Mouse (Mus musculus) liver, embryonic 14.5 days (tissue): ENCODE measurements at regions not wholly inside any gene's neighbourhood (a gene's known extent, or its start where the extent isn't known, plus 50 kb on each side); places are given as distances from the start of the nearest gene placed in this dataset.

Source experiments
- ATAC-seq: fragments of 200-750 bp; cut with Nextera tagmentation; 2 replicates; pipeline ENCODE4 v1.8.0; 2017; ENCODE audit warnings: moderate number of reproducible peaks, mild to moderate bottlenecking, moderate library complexity; ENCODE audit not compliant: insufficient read depth
- DNase-seq, 3 experiments: peaks; one replicate each; pipeline ENCODE4 v3.0.0-alpha.2; 2012 to 2013; ENCODE audit warnings: low read depth in 3 of 3, low spot score in 3 of 3
- H3K27ac ChIP-seq: fragments of 300-500 bp; sonication (generic); 2 replicates; pipeline ENCODE4 v1.5.1; 2014; ENCODE audit warnings: moderate library complexity, mild to moderate bottlenecking, control low read depth, inconsistent platforms
- H3K27me3 ChIP-seq: fragments of 300-500 bp; sonication (generic); 2 replicates; pipeline ENCODE4 v1.6.1; 2014; ENCODE audit warnings: mild to moderate bottlenecking, low read length, moderate library complexity; ENCODE audit not compliant: control insufficient read depth, insufficient read depth
- H3K36me3 ChIP-seq: fragments of 300-500 bp; sonication (generic); replicated peaks from 2 replicates; pipeline ENCODE4 v1.6.1; 2014; ENCODE audit warnings: low read depth; ENCODE audit not compliant: control insufficient read depth, insufficient read depth
- H3K4me1 ChIP-seq, 2 experiments: fragments of 200-500 bp in 1 of 2; fragments of 300-500 bp in 1 of 2; sonication (generic) in 1 of 2; replicated peaks; 2 replicates each; pipeline ENCODE4 v1.6.1; 2012 to 2014; ENCODE audit warnings: antibody characterized with exemption in 1 of 2, inconsistent platforms in 1 of 2, low read length in 1 of 2; ENCODE audit not compliant: control insufficient read depth in 2 of 2, insufficient read depth in 2 of 2
- H3K4me2 ChIP-seq: fragments of 300-500 bp; sonication (generic); 2 replicates; pipeline ENCODE4 v1.6.1; 2014; ENCODE audit warnings: low read depth, mild to moderate bottlenecking, control low read depth, moderate library complexity
- H3K4me3 ChIP-seq, 2 experiments: fragments of 200-500 bp in 1 of 2; fragments of 300-500 bp in 1 of 2; sonication (generic) in 1 of 2; 2 replicates each; pipeline ENCODE4 v1.5.1; 2012 to 2014; ENCODE audit warnings: low read depth in 2 of 2, low read length in 2 of 2, mild to moderate bottlenecking in 2 of 2, control low read depth in 1 of 2, inconsistent platforms in 1 of 2, moderate library complexity in 1 of 2; ENCODE audit not compliant: insufficient read depth in 1 of 2
- H3K9ac ChIP-seq: fragments of 300-500 bp; sonication (generic); replicated peaks from 2 replicates; pipeline ENCODE4 v1.6.1; 2014; ENCODE audit warnings: mild to moderate bottlenecking, control low read depth, moderate library complexity
- H3K9me3 ChIP-seq: fragments of 300-500 bp; sonication (generic); 2 replicates; pipeline ENCODE4 v1.6.1; 2016; ENCODE audit warnings: low read length, mixed read lengths; ENCODE audit not compliant: control insufficient read depth
- CTCF ChIP-seq: IDR thresholded peaks from 2 replicates; pipeline ENCODE4 v1.5.1; 2016; ENCODE audit warnings: antibody characterized with exemption, low read depth, control low read depth
- EP300 ChIP-seq: IDR thresholded peaks from 2 replicates; pipeline ENCODE4 v1.6.1; 2016; ENCODE audit warnings: antibody characterized with exemption, low read depth
- WGBS: fragments of 180-500 bp; shearing (Covaris S2); extraction: QIAGEN DNeasy Blood & Tissue Kit; methylation state at CpG from one replicate; pipeline ENCODE4 v1.1.7; 2014; ENCODE audit not compliant: insufficient replicate concordance; 5-methylcytosine and 5-hydroxymethylcytosine counted together

DNA sequence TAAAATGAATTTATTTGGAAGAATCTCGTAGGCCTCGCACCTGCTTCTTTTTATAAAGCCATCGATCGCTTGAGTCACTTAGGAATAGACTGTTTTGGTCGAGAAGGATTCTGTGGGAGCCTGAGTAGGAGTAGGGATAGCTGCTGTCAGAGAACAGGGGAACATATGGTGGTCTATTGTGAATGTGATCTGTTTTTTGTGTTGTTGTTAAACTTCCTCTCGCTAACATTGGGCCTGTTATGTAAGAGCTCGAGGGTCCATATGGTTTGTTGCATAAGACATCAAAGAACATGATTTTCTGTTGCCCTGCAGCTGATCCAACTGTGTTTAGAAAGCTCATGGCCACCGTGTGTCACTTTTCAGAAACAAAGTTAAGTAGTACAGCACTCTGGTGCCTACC is 126.9 kb upstream of the Jun start:
- H3K9me3 ChIP-seq, result no peaks in the 10 kb centered on the region
- H3K36me3 ChIP-seq, result no peaks in the 10 kb centered on the region
- no peak overlapping the region for H3K27ac ChIP-seq
- peaks cover 0 to 6% of the 10 kb centered on the region in 2 experiments; a peak in 2 of 4 replicates for H3K4me1 ChIP-seq
- no peak overlapping the region for H3K9ac ChIP-seq
- DNase-seq, result no peak
- no peak overlapping the region for H3K4me2 ChIP-seq
- TF ChIP-seq CTCF (no peak), EP300 (no peak)
- H3K4me3 ChIP-seq, result no peak overlapping the region
- WGBS, result 58% methylated on average over 8 of the region's 8 CpGs
- ATAC-seq, result no peak
- H3K27me3 ChIP-seq, result no peaks in the 10 kb centered on the region

DNA sequence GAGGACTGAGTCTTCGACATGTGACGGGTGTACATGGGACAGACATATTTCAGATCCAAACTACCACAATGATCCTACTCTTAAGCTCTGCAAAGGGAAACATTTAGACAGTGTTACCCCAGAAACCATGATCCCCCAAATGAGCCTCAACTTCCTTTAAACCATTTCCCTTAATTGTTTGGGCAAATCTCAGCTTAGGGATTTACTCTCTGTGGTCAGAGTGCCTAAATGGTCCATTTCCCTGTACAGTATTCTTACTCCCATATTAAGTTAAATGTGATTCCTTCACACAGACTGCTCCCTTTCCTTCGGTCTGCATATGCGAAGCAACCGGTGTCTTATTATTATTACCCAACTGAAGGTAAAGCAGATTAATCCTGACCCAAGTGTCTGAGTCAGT is 128.4 kb upstream of the Jun start:
- Histone ChIP-seq H3K4me2 (no peak overlapping the region), H3K4me1 (peaks cover 0 to 6% of the 10 kb centered on the region in 2 experiments; a peak in 2 of 4 replicates), H3K27me3 (no peaks in the 10 kb centered on the region), H3K36me3 (no peaks in the 10 kb centered on the region), H3K27ac (no peak overlapping the region), H3K9me3 (no peaks in the 10 kb centered on the region), H3K9ac (no peak overlapping the region), H3K4me3 (no peak overlapping the region)
- DNase-seq (no peak), ATAC-seq (no peak)
- WGBS, result 75% methylated on average over 5 of the region's 5 CpGs
- TF ChIP-seq CTCF, result no peak

DNA sequence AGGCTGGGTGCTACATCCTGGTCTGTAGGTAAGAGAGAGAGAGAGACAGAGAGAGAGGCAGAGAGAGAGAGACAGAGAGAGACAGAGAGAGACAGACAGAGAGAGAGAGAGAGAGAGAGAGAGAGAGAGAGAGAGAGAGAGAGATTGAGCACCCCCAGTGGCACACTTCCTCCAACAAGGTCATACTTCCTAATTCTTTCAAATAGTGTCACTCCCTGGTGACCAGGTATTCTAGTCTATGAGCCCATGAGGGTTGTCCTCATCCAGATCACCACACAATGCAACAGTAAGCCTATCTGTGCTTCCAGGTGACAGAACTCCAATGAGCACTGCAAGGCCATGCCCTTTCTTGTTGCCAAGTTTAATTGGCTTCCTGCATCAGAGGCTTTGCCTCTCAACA is 129.0 kb upstream of the Jun start:
- Histone ChIP-seq H3K9ac (no peak overlapping the region), H3K27me3 (no peaks in the 10 kb centered on the region), H3K4me1 (peaks cover 0 to 6% of the 10 kb centered on the region in 2 experiments; a peak in 2 of 4 replicates), H3K9me3 (no peaks in the 10 kb centered on the region), H3K36me3 (no peaks in the 10 kb centered on the region), H3K27ac (no peak overlapping the region), H3K4me3 (no peak overlapping the region), H3K4me2 (no peak overlapping the region)
- no peak for DNase-seq
- ATAC-seq, result no peak
- no peak for TF ChIP-seq CTCF
- TF ChIP-seq EP300, result no peak

DNA sequence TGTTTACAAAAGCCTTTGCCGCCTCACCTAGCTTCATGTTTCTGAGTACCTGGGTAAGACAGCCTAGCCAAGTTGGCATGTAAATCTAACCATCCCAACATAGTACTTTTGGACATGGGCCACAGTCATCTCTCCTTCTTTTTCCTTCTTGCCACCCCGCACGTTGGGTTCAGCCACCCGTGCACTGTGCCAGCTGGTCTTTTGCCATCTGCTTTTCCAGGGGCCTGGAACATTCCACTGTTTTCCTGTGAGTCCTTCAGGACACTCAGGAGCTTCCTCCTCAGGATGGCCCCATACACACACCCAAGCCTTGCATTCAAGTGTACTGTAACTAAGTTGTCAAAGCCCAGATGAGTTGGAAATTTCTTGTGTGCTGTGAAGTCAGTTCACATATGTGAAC is 132.2 kb upstream of the Jun start:
- H3K4me3 ChIP-seq, result no peak overlapping the region
- H3K27ac ChIP-seq, result no peak overlapping the region
- peaks cover 0 to 6% of the 10 kb centered on the region in 2 experiments; a peak in 1 of 4 replicates for H3K4me1 ChIP-seq
- H3K4me2 ChIP-seq, result no peak overlapping the region
- no peak for DNase-seq
- H3K9me3 ChIP-seq, result no peaks in the 10 kb centered on the region
- no peaks in the 10 kb centered on the region for H3K27me3 ChIP-seq
- no peak overlapping the region for H3K9ac ChIP-seq
- WGBS, result 67% methylated on average over 4 of the region's 4 CpGs
- no peaks in the 10 kb centered on the region for H3K36me3 ChIP-seq
- no peak for TF ChIP-seq CTCF
- no peak for TF ChIP-seq EP300
- no peak for ATAC-seq

DNA sequence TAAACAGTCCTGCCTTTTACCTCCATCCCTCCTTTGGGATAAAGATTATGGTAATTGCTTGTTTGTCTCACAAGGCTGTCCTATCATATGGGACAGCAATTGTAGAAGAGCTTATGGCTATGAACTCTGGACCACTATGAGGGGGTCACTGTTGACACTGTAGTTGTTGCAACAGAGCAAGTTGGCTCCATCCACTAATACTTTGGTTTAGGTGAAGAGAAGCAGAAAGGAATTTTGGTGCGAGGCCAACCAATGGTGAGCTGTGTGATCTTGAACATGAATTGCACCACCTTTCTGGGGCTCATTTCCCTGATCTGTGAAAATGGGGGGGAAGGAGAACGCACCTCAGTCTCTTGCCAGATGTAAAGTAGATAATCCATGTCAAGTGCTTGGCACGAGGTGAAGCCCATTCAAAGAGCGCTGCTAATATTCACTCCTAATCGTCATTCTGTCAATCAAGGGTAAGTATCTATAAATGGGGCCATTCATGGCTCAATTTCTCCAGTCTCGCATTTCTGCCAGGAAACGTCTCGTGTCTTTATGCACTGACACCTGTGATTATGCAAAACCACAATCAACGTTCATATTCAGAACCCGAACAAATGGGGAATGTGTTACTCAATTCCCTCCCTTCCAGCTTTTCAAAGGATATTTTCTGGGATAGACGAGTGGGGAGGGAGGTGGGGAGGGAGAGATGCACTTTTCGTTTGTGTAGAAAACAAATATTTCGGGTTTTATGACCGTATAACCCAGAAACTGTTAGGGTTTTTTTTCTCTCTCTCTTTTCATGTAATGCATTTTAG is 133.3 kb upstream of the Jun start:
- 64% methylated on average over 14 of the region's 14 CpGs for WGBS
- H3K4me1 ChIP-seq, result peaks cover 0 to 6% of the 10 kb centered on the region in 2 experiments; a peak in 1 of 4 replicates
- TF ChIP-seq CTCF (no peak), EP300 (no peak)

More for the DNA sequence above, 133.3 kb upstream of the Jun start:
- Histone ChIP-seq H3K27me3 (no peaks in the 10 kb centered on the region), H3K36me3 (no peaks in the 10 kb centered on the region), H3K9me3 (no peaks in the 10 kb centered on the region), H3K27ac (no peak overlapping the region), H3K4me3 (no peak overlapping the region), H3K9ac (no peak overlapping the region), H3K4me2 (no peak overlapping the region)
- ATAC-seq (no peak), DNase-seq (no peak)
